Mouse (Mus musculus) olfactory bulb, adult 2 months (tissue): ENCODE results near the gene Slc35b2. TPM values are rescaled to one million over a fixed set of nuclear protein-coding genes. Genes with fewer than 3 reads are reported as not detected.

ENCODE experiments used
- H3K27ac ChIP-seq: fragments of 200-500 bp; 2 replicates; pipeline ENCODE4 v1.5.1; 2012; ENCODE audit warnings: low read depth, low read length; ENCODE audit not compliant: insufficient read depth
- H3K4me1 ChIP-seq: fragments of 200-500 bp; 2 replicates; pipeline ENCODE4 v1.6.1; 2012; ENCODE audit warnings: low read length; ENCODE audit not compliant: control insufficient read depth, insufficient read depth
- H3K4me3 ChIP-seq: fragments of 200-500 bp; 2 replicates; pipeline ENCODE4 v1.5.1; 2012; ENCODE audit warnings: mild to moderate bottlenecking, low read depth, low read length, moderate library complexity; ENCODE audit not compliant: insufficient read depth
- CTCF ChIP-seq: fragments of 200-500 bp; IDR thresholded peaks from 2 replicates; pipeline ENCODE4 v1.5.1; 2012; ENCODE audit warnings: low read depth, mild to moderate bottlenecking, low read length, moderate library complexity; ENCODE audit not compliant: insufficient read depth
- POLR2A ChIP-seq: fragments of 200-500 bp; IDR thresholded peaks from 2 replicates; pipeline ENCODE4 v1.6.1; 2012; ENCODE audit warnings: mild to moderate bottlenecking, low read depth, low read length, moderate library complexity; ENCODE audit not compliant: insufficient read depth
- whole genome bisulfite sequencing: fragments of 180-500 bp; shearing (Covaris S2); methylation state at CpG from one replicate; pipeline ENCODE4 v1.1.7; 2018; 5-methylcytosine and 5-hydroxymethylcytosine counted together
- polyA plus RNA-seq: library from polyadenylated mRNA; stranded (reverse); fragments of >200 nt; gene quantifications from 2 replicates; pipeline ENCODE4 v1.2.4, GENCODE M21; 2012; ENCODE audit warnings: low replicate concordance; ENCODE audit not compliant: missing spikeins, insufficient read depth, insufficient read length

Gene Slc35b2
- polyA plus RNA-seq = not detected in 2 replicates

- under 1% methylated on average over 57 of the region's 61 CpGs for WGBS
- H3K4me1 ChIP-seq = peaks cover 11% of the 10 kb centered on the region
- 0 out of 2 replicates have a peak within 1 kb of the TSS, but pooled peaks have one; percentile 6 for H3K27ac ChIP-seq
- H3K4me3 ChIP-seq = peak within 1 kb of the TSS; percentile 90
- TF ChIP-seq CTCF = peak; percentile 84
- TF ChIP-seq POLR2A = peak; percentile 69; the same call in 1 of the 2 replicates
These were observed at the start of gene Slc35b2 for GRCm38 (mm10) chr17:45563655-45564530. TSS of gene Slc35b2 (plus strand) at chr17:45563874.

DNA sequence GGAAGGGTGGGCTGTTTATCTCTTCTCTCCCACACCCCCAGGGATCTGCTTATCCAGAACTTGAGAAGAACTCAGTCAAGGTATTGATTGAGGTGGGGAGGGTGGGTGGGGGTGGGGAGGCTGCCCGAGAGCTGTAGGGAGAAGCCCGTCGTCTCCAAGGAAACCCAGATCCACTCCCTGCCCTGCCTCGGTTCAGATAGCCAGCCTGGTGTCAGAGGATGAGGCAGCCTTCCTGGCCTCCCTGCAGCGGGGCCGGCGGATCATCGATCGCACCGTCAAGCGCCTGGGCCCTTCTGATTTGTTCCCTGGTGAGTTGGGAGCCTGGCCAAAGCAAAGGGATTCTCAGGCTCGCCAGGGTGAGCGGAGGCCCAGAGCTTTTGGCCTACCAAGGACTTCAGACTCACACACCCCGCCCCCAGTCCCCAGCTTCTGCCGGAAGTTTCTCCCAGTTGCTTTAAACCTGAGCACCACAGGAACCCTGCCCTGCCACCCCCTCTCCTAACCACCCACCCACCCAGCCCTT is 48.4 kb upstream of the Slc35b2 start:
- TF ChIP-seq POLR2A (no peak), CTCF (no peak)
- H3K27ac ChIP-seq = no peak overlapping the region
- WGBS = 62% methylated on average over 15 of the region's 15 CpGs

GRCm38 (mm10) chr17:45515806-45516205 is 47.9 kb upstream of the Slc35b2 start:
- H3K27ac ChIP-seq = no peak overlapping the region
- no peak for TF ChIP-seq POLR2A
- no peak for TF ChIP-seq CTCF
- H3K4me3 ChIP-seq = no peak overlapping the region
- peaks cover 3% of the 10 kb centered on the region for H3K4me1 ChIP-seq
- 91% methylated on average over 10 of the region's 10 CpGs for WGBS

More for the DNA sequence above, 48.4 kb upstream of the Slc35b2 start:
- no peak overlapping the region for H3K4me3 ChIP-seq
- H3K4me1 ChIP-seq = peaks cover 3% of the 10 kb centered on the region

DNA sequence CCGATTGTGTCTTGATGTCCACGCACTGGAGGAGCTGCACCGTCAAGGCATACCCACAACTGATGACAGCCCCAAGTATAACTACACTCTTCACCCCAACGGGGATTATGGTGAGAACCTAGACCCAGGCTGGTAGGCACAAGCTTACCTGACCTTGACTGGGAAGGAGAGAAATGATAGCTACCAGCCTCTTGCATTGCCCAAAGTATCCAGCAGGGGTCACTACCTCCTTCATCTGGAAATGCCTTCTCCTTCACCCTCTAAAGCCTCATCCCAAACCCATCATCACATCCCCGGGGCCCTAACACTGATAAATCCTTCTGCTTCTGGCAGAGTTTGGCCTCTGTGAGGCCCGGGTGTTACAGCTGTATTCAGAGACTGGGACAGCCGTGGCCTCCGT is 47.2 kb upstream of the Slc35b2 start:
- 41% methylated on average over 8 of the region's 8 CpGs for WGBS
- Histone ChIP-seq H3K4me3 (no peak overlapping the region), H3K27ac (no peak overlapping the region), H3K4me1 (peaks cover 3% of the 10 kb centered on the region)
- TF ChIP-seq CTCF = no peak
- TF ChIP-seq POLR2A = no peak

DNA sequence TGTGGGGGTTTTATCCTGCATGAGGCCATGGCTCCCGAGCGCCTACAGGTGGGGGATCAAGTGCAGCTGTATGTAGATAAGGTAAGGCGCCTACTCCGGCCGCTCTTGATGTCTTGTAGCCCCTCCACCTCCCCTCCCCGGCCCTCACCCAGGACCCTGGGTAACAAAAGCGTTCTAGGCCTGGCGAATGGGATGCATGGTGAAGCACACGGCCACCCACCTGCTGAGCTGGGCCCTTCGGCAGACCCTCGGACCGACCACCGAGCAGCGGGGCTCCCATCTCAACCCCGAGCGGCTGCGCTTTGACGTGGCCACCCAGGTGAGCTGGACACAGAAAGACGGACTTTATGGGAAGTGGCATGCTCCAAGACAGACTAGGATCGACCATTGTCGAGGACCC is 46.5 kb upstream of the Slc35b2 start:
- 92% methylated on average over 21 of the region's 21 CpGs for WGBS
- Histone ChIP-seq H3K27ac (no peak overlapping the region), H3K4me1 (peaks cover 3% of the 10 kb centered on the region), H3K4me3 (no peak overlapping the region)
- TF ChIP-seq CTCF (no peak), POLR2A (no peak)

DNA sequence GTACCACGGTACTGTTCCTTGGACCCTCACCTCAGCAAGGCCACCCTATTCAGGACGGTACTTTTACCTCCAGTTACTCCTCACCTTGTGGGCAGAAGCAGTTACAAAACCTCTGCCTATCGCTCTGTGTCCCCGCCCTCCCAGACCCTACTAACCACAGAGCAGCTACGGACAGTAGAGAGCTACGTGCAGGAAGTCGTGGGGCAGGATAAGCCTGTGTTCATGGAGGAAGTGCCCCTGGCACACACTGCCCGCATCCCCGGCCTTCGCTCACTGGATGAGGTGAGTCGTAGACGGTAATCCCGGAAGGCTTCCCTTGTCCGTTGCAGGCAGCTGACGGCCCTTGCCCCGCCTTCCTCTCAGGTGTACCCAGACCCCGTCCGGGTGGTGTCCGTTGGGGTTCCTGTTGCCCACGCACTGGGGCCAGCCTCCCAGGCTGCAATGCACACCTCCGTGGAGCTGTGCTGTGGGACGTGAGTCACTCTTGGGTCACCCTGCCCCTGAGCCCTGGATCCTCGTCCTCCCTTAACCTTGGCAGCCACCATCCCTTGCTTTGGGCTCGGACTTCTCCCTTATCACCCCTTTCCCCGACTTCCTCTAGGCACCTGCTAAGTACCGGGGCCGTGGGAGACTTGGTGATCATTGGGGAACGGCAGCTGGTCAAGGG is 46.0 kb upstream of the Slc35b2 start:
- Histone ChIP-seq H3K4me1 (peaks cover 7% of the 10 kb centered on the region), H3K27ac (no peak overlapping the region), H3K4me3 (no peak overlapping the region)
- WGBS = 92% methylated on average over 28 of the region's 28 CpGs
- no peak for TF ChIP-seq POLR2A
- TF ChIP-seq CTCF = no peak

DNA sequence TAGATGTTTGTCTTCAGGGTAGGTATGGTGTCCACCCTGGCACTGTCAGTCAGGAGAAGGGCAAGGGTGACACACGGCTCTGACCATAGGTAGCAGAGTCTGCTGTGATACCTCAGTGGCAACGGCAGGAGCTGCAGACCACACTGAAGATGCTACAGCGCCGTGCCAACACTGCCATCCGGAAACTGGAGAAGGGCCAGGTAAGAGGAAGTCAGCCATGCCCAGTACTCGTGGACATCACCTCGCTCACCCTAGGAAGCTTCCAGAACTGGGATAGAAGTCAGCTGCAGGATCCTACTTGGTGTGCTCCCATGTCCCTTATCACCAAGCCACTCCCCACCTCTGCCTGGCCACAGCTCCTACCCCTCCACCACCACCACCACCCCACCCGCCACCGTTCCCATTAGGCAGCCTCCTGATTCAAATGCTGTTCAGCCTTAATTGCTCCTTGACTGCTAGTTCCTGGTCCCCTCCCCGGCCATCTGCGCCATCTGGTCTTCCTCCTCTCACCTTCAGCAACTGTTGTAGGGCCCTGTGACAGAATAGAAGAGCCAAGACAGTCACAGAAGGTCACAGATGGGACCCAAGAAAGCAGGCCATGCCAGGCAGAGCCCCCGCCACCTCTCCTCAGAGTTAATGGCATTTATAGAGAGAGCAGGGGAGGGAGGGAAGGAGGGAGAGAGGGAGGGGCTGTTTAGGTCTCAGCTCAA is 44.8 kb upstream of the Slc35b2 start:
- TF ChIP-seq POLR2A (no peak), CTCF (no peak)
- WGBS = 83% methylated on average over 12 of the region's 12 CpGs
- Histone ChIP-seq H3K4me3 (no peak overlapping the region), H3K27ac (no peak overlapping the region), H3K4me1 (peaks cover 14% of the 10 kb centered on the region)

DNA sequence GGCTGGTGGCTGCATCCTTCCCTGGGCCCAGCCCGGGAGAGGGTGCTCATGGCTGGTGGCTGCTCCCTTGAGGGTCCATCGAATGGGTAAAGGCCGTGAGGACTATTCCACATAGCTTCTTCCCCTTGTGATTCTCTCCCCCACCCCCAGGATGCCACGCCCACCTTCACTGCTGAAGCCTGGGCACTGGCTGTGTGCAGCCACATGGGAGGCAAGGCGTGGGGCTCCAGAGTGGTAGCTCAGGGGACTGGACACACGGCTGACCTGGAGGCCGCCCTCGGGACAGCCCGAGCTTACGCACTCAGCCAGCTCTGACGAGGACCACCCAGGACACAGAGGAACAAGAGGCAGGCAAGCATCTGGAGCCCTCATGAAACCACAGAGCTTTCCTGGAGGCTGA is 43.5 kb upstream of the Slc35b2 start:
- Histone ChIP-seq H3K4me3 (no peak overlapping the region), H3K4me1 (peaks cover 14% of the 10 kb centered on the region), H3K27ac (no peak overlapping the region)
- 86% methylated on average over 11 of the region's 11 CpGs for WGBS
- TF ChIP-seq POLR2A (no peak), CTCF (no peak)

DNA sequence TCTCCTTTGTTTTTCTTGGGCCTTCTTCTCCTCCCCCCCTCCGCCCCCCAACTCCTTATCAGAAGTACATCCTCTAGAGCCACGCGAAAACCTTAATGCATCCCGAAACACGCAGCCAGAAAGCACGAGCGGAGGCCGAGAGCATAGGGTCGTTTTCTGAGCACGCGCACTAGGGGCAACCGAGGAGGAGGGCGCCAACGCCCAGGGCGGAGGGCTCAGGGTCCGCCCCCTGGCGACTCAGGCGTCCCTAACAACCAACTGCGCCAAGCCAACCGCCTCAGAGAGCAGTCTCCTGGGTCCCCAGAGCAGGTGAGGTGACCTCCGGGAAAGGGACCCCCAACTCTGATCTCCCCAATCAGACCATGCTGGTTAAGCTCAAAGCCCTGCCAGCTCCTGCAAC is 40.4 kb upstream of the Slc35b2 start, which contains the start of gene Tcte1:
Gene Tcte1, plus strand, starts transcription at position 172 of the 400 bp plus-strand sequence.
- no peak within 1 kb of the TSS for H3K27ac ChIP-seq
- peaks cover 11% of the 10 kb centered on the region for H3K4me1 ChIP-seq
- WGBS = 2% methylated on average over 21 of the region's 21 CpGs
- H3K4me3 ChIP-seq = peak within 1 kb of the TSS; percentile 10
- no peak for TF ChIP-seq POLR2A
